Mouse (Mus musculus): ENCODE data around the gene Pfdn4. TPM values are rescaled to one million over a fixed set of nuclear protein-coding genes. Genes with fewer than 3 reads are reported as not detected.

Pfdn4 gene
- polyA plus RNA-seq, 1 experiment: 49.7 TPM

DNA sequence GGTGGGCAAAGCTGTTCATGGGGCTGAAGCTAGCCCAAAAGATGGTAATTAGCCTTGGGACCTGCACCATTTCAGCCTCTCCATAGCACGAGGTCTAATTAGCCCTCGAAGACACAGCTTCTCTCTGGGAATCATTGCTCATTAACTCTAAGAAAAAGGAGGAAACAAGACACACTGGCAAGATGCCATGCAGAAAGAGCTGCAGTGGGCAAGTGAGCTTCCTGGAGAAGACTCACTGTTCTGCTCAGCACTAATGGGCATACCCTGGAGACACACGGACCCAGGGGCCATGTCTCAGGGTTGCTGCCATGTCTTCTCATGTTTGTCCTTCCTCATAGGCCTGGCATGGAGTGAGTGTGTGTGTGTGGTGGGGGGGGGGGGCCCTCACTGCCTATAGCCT is 47.9 kb downstream of the Pfdn4 start:
- no peaks in the 10 kb centered on the region for H3K4me1 ChIP-seq (ENCODE audit: control insufficient read depth, insufficient read depth, low read length)
- H3K27ac ChIP-seq (ENCODE audit: insufficient read depth, low read depth, low read length): no peak overlapping the region
- no peak for TF ChIP-seq CTCF (IDR thresholded peaks at IDR 0.05; ENCODE audit: low read depth, low read length)
- TF ChIP-seq POLR2A (IDR thresholded peaks at IDR 0.05; ENCODE audit: borderline replicate concordance, low read depth, low read length): no peak

DNA sequence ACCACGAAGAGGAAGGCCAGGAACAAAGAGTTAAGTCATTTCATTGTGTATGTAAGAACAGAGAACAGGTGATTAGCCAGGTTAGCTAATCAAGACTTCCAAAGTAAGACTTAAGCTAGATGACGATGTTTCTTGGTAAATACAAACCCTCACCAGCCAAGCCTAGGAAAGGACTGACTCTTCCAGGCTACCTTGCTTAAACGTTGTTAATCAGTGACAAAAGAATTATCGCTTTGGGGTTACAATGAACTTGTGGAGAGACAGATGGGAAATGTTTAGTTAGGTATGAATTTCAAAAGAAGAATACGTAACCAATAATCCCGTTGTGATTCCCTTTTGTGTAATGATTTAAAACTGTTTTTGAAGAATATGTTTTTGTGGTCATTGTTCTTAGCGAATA is 48.7 kb downstream of the Pfdn4 start:
- Histone ChIP-seq H3K4me3 (ENCODE audit: insufficient read depth, low read length) (no peak overlapping the region), H3K27ac (ENCODE audit: insufficient read depth, low read depth, low read length) (no peak overlapping the region), H3K4me1 (ENCODE audit: control insufficient read depth, insufficient read depth, low read length) (no peaks in the 10 kb centered on the region)
- TF ChIP-seq POLR2A (IDR thresholded peaks at IDR 0.05; ENCODE audit: borderline replicate concordance, low read depth, low read length): no peak
- TF ChIP-seq CTCF (IDR thresholded peaks at IDR 0.05; ENCODE audit: low read depth, low read length): no peak

More for the DNA sequence above, 47.9 kb downstream of the Pfdn4 start:
- no peak overlapping the region for H3K4me3 ChIP-seq (ENCODE audit: insufficient read depth, low read length)

DNA sequence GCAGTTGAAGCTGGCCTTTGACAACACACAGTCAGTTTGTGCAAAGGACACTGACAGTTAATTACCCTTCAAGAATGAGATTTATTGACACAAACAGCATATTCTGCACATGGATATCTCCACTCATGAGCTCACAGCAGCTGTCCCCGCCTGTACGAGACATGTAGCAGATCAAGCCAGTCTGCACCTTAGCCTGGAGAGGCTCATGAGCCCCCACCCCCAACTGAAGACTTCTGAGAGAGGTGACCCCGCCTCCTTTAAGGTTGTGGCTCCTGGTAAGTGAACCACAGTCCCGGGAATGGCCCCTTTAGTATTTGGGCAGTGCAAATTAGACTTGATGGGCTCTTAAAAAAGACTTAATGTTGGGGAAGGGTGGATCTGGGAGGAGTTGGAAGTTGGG is 49.5 kb downstream of the Pfdn4 start:
- H3K4me3 ChIP-seq (ENCODE audit: insufficient read depth, low read length): no peak overlapping the region
- TF ChIP-seq CTCF (IDR thresholded peaks at IDR 0.05; ENCODE audit: low read depth, low read length) (no peak), POLR2A (IDR thresholded peaks at IDR 0.05; ENCODE audit: borderline replicate concordance, low read depth, low read length) (no peak)
- no peak overlapping the region for H3K27ac ChIP-seq (ENCODE audit: insufficient read depth, low read depth, low read length)
- no peaks in the 10 kb centered on the region for H3K4me1 ChIP-seq (ENCODE audit: control insufficient read depth, insufficient read depth, low read length)

DNA sequence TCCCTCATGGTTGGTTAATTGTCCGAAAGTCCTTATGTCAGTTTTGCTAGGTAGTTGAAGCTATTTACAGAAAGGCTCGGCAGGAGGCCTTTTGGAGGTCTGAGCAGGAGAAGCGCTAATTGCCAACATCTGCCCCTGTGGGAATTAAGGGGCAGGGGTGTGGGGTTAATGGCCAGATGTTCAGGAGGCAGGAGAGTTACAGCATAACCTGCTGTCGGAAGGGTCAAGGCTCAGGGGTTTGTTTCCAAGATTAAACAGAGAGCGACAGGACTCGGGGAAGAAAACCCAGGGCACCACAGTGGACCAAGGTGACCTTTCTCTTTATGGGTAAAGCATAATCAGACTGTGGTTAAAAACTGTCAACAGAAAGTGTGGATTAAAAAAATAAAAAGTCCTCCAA is 51.3 kb downstream of the Pfdn4 start:
- TF ChIP-seq POLR2A (IDR thresholded peaks at IDR 0.05; ENCODE audit: borderline replicate concordance, low read depth, low read length) (no peak), CTCF (IDR thresholded peaks at IDR 0.05; ENCODE audit: low read depth, low read length) (no peak)
- Histone ChIP-seq H3K4me1 (ENCODE audit: control insufficient read depth, insufficient read depth, low read length) (no peaks in the 10 kb centered on the region), H3K27ac (ENCODE audit: insufficient read depth, low read depth, low read length) (no peak overlapping the region), H3K4me3 (ENCODE audit: insufficient read depth, low read length) (no peak overlapping the region)

DNA sequence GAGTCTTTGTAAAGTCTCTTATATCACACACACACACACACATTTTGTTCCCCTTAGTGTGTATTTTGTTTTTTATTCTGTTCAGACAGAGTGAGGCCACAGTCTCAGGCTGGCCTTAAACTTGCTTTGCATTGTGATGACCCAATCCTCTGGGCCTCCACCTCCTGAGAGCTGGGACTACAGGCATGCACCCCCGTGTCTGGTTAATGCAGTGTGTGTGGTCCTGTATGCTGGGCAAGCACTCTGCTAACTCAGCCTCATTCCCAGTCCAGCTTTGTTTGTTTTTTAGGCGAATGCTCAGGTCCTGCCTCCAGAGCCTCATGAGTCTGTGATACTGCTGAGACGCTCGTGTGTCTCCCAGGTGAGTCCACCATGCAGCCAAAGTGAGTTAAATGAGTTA is 51.8 kb downstream of the Pfdn4 start:
- Histone ChIP-seq H3K4me1 (ENCODE audit: control insufficient read depth, insufficient read depth, low read length) (no peaks in the 10 kb centered on the region), H3K4me3 (ENCODE audit: insufficient read depth, low read length) (no peak overlapping the region), H3K27ac (ENCODE audit: insufficient read depth, low read depth, low read length) (no peak overlapping the region)
- TF ChIP-seq POLR2A (IDR thresholded peaks at IDR 0.05; ENCODE audit: borderline replicate concordance, low read depth, low read length): no peak

DNA sequence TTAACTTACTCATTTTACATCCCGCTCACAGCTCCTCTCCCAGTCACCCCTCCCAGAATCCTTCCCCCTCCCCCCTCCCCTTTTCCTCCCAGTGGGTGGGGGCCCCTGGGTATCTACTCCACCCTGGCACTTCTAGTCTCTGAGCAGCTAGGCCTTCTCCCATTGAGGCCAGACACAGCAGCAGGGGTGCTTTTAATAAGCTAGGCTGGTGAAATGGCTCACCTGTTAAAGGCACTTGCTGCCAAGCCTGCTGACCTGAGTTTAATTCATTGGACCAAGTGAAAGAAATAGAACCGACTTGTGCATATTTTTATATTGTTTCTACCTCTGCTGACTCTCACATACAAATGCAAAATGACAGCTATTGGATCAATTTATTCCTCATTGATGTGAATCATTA is 52.9 kb downstream of the Pfdn4 start:
- TF ChIP-seq POLR2A (IDR thresholded peaks at IDR 0.05; ENCODE audit: borderline replicate concordance, low read depth, low read length): no peak
- TF ChIP-seq CTCF (IDR thresholded peaks at IDR 0.05; ENCODE audit: low read depth, low read length): no peak

DNA sequence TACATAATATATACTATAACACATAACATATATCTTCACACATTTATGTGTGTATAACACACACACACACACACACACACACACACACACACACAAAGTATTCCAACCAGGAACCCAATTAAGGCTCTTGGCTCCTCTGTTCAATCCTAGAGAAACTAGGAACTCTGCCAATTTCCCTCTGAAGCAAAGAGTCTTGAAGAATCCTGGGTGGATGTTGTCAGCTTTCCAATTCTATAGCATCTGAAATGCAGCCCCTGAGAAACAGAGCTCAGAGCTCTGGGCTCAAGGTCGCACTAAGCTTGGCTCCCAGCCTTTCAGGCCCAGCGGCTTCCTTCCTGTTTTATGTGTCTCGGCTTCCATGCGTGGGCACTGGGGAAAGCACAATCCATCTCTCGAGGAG is 54.0 kb downstream of the Pfdn4 start:
- Histone ChIP-seq H3K27ac (ENCODE audit: insufficient read depth, low read depth, low read length) (no peak overlapping the region), H3K4me1 (ENCODE audit: control insufficient read depth, insufficient read depth, low read length) (no peaks in the 10 kb centered on the region), H3K4me3 (ENCODE audit: insufficient read depth, low read length) (no peak overlapping the region)
- TF ChIP-seq POLR2A (IDR thresholded peaks at IDR 0.05; ENCODE audit: borderline replicate concordance, low read depth, low read length) (no peak), CTCF (IDR thresholded peaks at IDR 0.05; ENCODE audit: low read depth, low read length) (no peak)

More for the DNA sequence above, 52.9 kb downstream of the Pfdn4 start:
- H3K4me1 ChIP-seq (ENCODE audit: control insufficient read depth, insufficient read depth, low read length): no peaks in the 10 kb centered on the region
- no peak overlapping the region for H3K4me3 ChIP-seq (ENCODE audit: insufficient read depth, low read length)
- no peak overlapping the region for H3K27ac ChIP-seq (ENCODE audit: insufficient read depth, low read depth, low read length)

DNA sequence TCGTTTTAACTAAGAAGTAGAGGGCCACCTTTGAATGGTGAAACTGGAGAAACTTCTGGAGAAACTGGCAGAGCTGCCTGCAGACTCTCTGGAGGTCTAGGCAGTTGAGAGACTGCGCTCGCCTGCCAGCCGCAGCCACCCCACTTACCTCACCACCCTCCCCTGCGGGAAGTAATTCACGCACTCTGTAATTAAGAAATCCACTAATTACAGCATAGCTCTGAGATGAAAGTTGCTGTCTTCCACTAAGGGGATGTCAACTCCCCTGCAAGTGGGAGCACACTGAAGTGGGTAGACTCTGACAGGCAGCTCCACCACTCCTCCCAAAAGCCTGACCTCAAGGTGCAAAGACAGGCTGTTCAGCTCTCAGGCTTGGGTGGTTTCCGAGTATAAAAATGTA is 55.9 kb downstream of the Pfdn4 start:
- H3K4me1 ChIP-seq (ENCODE audit: control insufficient read depth, insufficient read depth, low read length): no peaks in the 10 kb centered on the region
- TF ChIP-seq POLR2A (IDR thresholded peaks at IDR 0.05; ENCODE audit: borderline replicate concordance, low read depth, low read length): no peak
- H3K27ac ChIP-seq (ENCODE audit: insufficient read depth, low read depth, low read length): no peak overlapping the region
- no peak overlapping the region for H3K4me3 ChIP-seq (ENCODE audit: insufficient read depth, low read length)

DNA sequence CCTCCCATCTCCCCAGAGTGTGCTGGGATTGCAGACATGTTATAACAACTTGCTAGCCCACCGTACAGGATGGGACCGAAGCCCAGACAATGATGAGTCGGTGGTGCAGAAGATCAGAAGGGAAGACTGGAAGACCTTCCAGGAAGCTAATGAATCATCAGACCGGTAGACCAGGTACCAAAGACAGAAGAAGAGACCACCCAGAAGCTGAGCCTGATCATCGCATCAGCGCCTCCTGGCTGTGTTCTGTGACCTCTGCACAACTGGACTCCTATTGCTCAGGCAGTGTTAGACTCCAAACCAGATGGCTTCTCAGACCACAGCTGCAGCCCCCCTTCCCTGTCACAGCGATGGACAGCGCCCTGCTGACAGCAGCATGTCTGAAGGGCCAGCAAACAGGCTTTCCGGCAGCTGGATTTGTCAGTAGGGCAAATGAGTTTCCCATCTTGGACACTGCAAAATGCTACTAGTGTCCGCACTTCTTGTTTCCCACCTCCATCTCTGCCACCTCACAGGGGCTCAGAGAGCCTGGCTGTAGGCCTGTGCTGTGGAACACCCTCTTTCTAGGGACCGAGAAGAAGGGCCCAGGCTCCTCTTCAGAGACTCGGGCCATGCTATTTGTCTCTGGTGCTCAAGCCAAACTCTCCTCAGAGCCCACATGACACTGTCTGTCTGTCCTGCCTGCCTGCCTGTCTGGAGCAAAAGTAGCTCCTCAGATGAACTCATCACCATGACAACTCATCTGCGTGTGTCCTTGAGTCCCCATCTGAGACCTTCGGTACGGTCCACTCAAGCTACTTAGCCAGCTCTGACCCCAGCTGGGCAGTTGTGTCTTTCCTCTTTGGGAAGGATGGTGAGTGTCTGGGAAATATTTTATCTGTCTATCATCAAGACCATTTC is 68.0 kb downstream of the Pfdn4 start:
- TF ChIP-seq CTCF (IDR thresholded peaks at IDR 0.05; ENCODE audit: low read depth, low read length) (no peak), POLR2A (IDR thresholded peaks at IDR 0.05; ENCODE audit: borderline replicate concordance, low read depth, low read length) (no peak)
- Histone ChIP-seq H3K4me3 (ENCODE audit: insufficient read depth, low read length) (no peak overlapping the region), H3K27ac (ENCODE audit: insufficient read depth, low read depth, low read length) (no peak overlapping the region), H3K4me1 (ENCODE audit: control insufficient read depth, insufficient read depth, low read length) (no peaks in the 10 kb centered on the region)

DNA sequence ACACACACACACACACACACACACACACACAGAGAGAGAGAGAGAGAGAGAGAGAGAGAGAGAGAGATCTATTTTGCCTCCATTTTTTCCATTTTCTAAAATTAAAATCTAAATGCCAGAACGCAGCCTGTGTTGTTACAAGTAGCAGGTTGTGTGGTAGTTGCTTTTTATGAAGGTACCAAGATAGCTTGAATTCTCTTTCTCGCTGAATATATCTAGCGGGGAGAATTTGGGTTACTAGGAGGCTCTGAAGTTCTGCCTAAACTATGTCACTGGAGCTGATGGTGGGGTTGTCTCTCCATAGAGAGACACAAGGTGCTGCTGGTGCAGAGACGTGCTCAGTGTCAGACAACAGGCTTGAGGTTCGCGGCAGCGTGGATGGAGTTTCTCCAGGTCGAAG is 68.8 kb downstream of the Pfdn4 start:
- no peak overlapping the region for H3K4me3 ChIP-seq (ENCODE audit: insufficient read depth, low read length)

More for the DNA sequence above, 68.8 kb downstream of the Pfdn4 start:
- no peak overlapping the region for H3K27ac ChIP-seq (ENCODE audit: insufficient read depth, low read depth, low read length)
- no peaks in the 10 kb centered on the region for H3K4me1 ChIP-seq (ENCODE audit: control insufficient read depth, insufficient read depth, low read length)
- no peak for TF ChIP-seq CTCF (IDR thresholded peaks at IDR 0.05; ENCODE audit: low read depth, low read length)
- TF ChIP-seq POLR2A (IDR thresholded peaks at IDR 0.05; ENCODE audit: borderline replicate concordance, low read depth, low read length): no peak

Other genes with a start within 250 kb of the Pfdn4 start
- gene Bcas1, start 68.6 kb upstream of the Pfdn4 start, polyA plus RNA-seq (2012; ENCODE audit: insufficient read depth, insufficient read length, missing spikeins): not detected in 2 replicates
- gene Cyp24a1, start 717 bp downstream of the Pfdn4 start, polyA plus RNA-seq (2012; ENCODE audit: insufficient read depth, insufficient read length, missing spikeins): not detected in 2 replicates
- not detected in 2 replicates for gene 4930470P17Rik, start 105.6 kb downstream of the Pfdn4 start, polyA plus RNA-seq (2012; ENCODE audit: insufficient read depth, insufficient read length, missing spikeins)
- not detected in 2 replicates for gene Dok5, start 235.4 kb downstream of the Pfdn4 start, polyA plus RNA-seq (2012; ENCODE audit: insufficient read depth, insufficient read length, missing spikeins)

Measured in bone marrow macrophage, adult 2 months (primary cell).